Comparison of ENCODE assay signal across 8 mouse cellular contexts in genomic region chr6:100162961-100163813, GRCm38 (mm10).
DNase-seq lines count a peak whose midpoint lies in the region; ATAC-seq and TF ChIP-seq lines count a peak whose summit lies in the region.

No protein-coding gene starts in this region.

- H3K9me3 ChIP-seq in liver, postnatal 0 days (ENCODE audit: low read length): no peaks in the 10 kb centered on the region
- no peaks in the 10 kb centered on the region for H3K9me3 ChIP-seq in neural tube, embryonic 12.5 days

- DNase-seq in 416B (ENCODE audit: low read depth): peak; percentile 88
- peak; percentile 95 for DNase-seq in cerebellum, adult 2 months
- peak; percentile 76 for DNase-seq in forelimb bud, embryonic 11.5 days (ENCODE audit: low read depth, low spot score)
- peak; percentile 76 to 82 for DNase-seq in heart, postnatal 36 days
- DNase-seq in layer of hippocampus, adult 2 months (ENCODE audit: low spot score in 2 of 2): peak; percentile 57 to 61
- DNase-seq in liver, postnatal 0 days: peak; percentile 75
- DNase-seq in telencephalon, adult 2 months (ENCODE audit: low read depth, low spot score): peak; percentile 64

- H3K27me3 ChIP-seq in cerebellum, adult 2 months (ENCODE audit: control insufficient read depth, insufficient read depth, low read length): no peaks in the 10 kb centered on the region
- no peaks in the 10 kb centered on the region for H3K27me3 ChIP-seq in liver, postnatal 0 days (ENCODE audit: insufficient read depth, low read length)
- peaks cover 6% of the 10 kb centered on the region; the same call in 1 of the 2 replicates for H3K27me3 ChIP-seq in neural tube, embryonic 12.5 days (replicated peaks)

- TF ChIP-seq POLR2A in cerebellum, adult 2 months (IDR thresholded peaks at IDR 0.05; ENCODE audit: borderline replicate concordance, insufficient read depth, low read length): no peak

- H3K4me2 ChIP-seq in liver, postnatal 0 days (ENCODE audit: low read depth, low read length): peak overlapping the region; percentile 42
- peak overlapping the region; percentile 56 for H3K4me2 ChIP-seq in neural tube, embryonic 12.5 days (replicated peaks)

- no peak for TF ChIP-seq EP300 in liver, postnatal 0 days (IDR thresholded peaks at IDR 0.05; ENCODE audit: low read depth)

- H3K36me3 ChIP-seq in liver, postnatal 0 days (replicated peaks; ENCODE audit: insufficient read depth, low read length): no peaks in the 10 kb centered on the region
- no peaks in the 10 kb centered on the region for H3K36me3 ChIP-seq in neural tube, embryonic 12.5 days

- H3K4me3 ChIP-seq in cerebellum, adult 2 months (replicated peaks; ENCODE audit: insufficient read depth, low read depth, low read length): no peak overlapping the region
- H3K4me3 ChIP-seq in layer of hippocampus, adult 2 months: peak overlapping the region; percentile 8; the same call in 1 of the 2 replicates
- H3K4me3 ChIP-seq in liver, postnatal 0 days (ENCODE audit: low read depth, low read length): no peak overlapping the region
- H3K4me3 ChIP-seq in neural tube, embryonic 12.5 days: no peak overlapping the region

- intact Hi-C loops in heart, postnatal 36 days (cut with DNase I): loop anchor here (2.0 kb wide), 1 partner anchor 124 kb away; the partner anchor contains the start of gene Rybp

- peaks cover 19% of the 10 kb centered on the region for H3K4me1 ChIP-seq in cerebellum, adult 2 months (ENCODE audit: control insufficient read depth, insufficient read depth, low read length)
- peaks cover 12% of the 10 kb centered on the region; the same call in 1 of the 2 replicates for H3K4me1 ChIP-seq in liver, postnatal 0 days (ENCODE audit: insufficient read depth)
- H3K4me1 ChIP-seq in neural tube, embryonic 12.5 days: peaks cover 29% of the 10 kb centered on the region

- peak; percentile 70 for TF ChIP-seq CTCF in cerebellum, adult 2 months (IDR thresholded peaks at IDR 0.05; ENCODE audit: borderline replicate concordance, insufficient read depth, low read depth, low read length)
- TF ChIP-seq CTCF in layer of hippocampus, adult 2 months (conservative IDR thresholded peaks at IDR 0.05): peak; percentile 76
- TF ChIP-seq CTCF in liver, postnatal 0 days (IDR thresholded peaks at IDR 0.05; ENCODE audit: low read depth): peak; percentile 70

- no peak overlapping the region for H3K27ac ChIP-seq in cerebellum, adult 2 months (ENCODE audit: insufficient read depth, low read length)
- H3K27ac ChIP-seq in layer of hippocampus, adult 2 months: 0 out of 2 replicates have a peak overlapping the region, but pooled peaks have one; percentile 9
- no peak overlapping the region for H3K27ac ChIP-seq in liver, postnatal 0 days (ENCODE audit: low read depth)
- no peak overlapping the region for H3K27ac ChIP-seq in neural tube, embryonic 12.5 days

- ATAC-seq in liver, postnatal 0 days: peak; percentile 79
- peak; percentile 73 for ATAC-seq in neural tube, embryonic 12.5 days (ENCODE audit: low FRiP score, low read depth)

- no peak overlapping the region for H3K9ac ChIP-seq in liver, postnatal 0 days (replicated peaks)
- H3K9ac ChIP-seq in neural tube, embryonic 12.5 days: no peak overlapping the region

- WGBS in cerebellum, adult 2 months: 13% methylated on average over 17 of the region's 17 CpGs
- 15% methylated on average over 17 of the region's 17 CpGs for WGBS in liver, postnatal 0 days (ENCODE audit: insufficient replicate concordance)
- 15% methylated on average over 17 of the region's 17 CpGs for WGBS in neural tube, embryonic 12.5 days
